Mouse (Mus musculus) lung, adult 2 months (tissue): ENCODE results near the gene Sept14. TPM values are rescaled to one million over a fixed set of nuclear protein-coding genes. Genes with fewer than 3 reads are reported as not detected.

Experiments used
- DNase-seq: peaks from one replicate; pipeline ENCODE4 v3.0.0; 2022
- H3K4me1 ChIP-seq: fragments of 200-500 bp; 2 replicates; pipeline ENCODE4 v1.6.1; 2011; ENCODE audit warnings: low read length; ENCODE audit not compliant: control insufficient read depth, insufficient read depth
- H3K4me3 ChIP-seq: fragments of 200-500 bp; replicated peaks from 2 replicates; pipeline ENCODE3; 2011; ENCODE audit warnings: low read depth, mild to moderate bottlenecking, control low read depth, low read length; ENCODE audit errors: extremely low read depth
- CTCF ChIP-seq: fragments of 200-500 bp; IDR thresholded peaks from 2 replicates; pipeline ENCODE4 v1.5.1; 2011; ENCODE audit warnings: mild to moderate bottlenecking, low read length, control low read depth; ENCODE audit not compliant: insufficient read depth
- POLR2A ChIP-seq: fragments of 200-500 bp; IDR thresholded peaks from 2 replicates; pipeline ENCODE4 v1.6.1; 2011; ENCODE audit warnings: low read depth, mild to moderate bottlenecking, control low read depth, low read length, borderline replicate concordance; ENCODE audit errors: extremely low read depth
- WGBS: fragments of 180-500 bp; shearing (Covaris S2); methylation state at CpG from one replicate; pipeline ENCODE4 v1.1.7; 2018; 5-methylcytosine and 5-hydroxymethylcytosine counted together
- polyA plus RNA-seq: library from polyadenylated mRNA; depleted of rRNA; stranded (reverse); fragments of >200 nt; gene quantifications from 2 replicates; pipeline ENCODE4 v1.2.3, GENCODE M21; 2012; rRNA removed

Sept14 gene
- polyA plus RNA-seq, 1 experiment: not detected

DNA sequence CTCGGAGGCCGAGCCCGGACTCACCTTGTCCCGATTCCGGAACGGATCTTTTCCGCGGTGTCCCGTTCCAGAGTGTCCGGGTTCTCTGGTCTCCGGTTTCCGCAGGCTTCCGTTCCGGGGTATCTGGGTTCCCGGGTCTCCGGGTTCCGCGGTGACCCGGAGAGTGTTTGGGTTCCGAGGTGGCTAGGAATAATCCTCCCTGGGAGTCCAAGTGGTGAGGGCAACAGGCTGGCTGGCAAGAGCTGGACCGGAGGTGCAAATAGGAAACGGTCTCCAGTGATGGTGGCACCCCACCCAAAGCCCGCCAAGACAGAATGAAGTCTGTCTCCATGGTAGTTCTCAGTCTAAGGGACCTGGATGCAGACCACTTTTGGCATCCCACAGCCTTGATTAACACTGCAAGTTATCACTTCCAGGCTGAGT, 38.3 kb downstream of the Sept14 start, which contains the start of gene Zfp11:
Gene Zfp11 (minus strand): TSS at position 64 of the 423 bp plus-strand sequence.
- TF ChIP-seq POLR2A (peak; percentile 87; the same call in 1 of the 2 replicates), CTCF (no peak)
- 2% methylated on average over 23 of the region's 23 CpGs for WGBS

DNA sequence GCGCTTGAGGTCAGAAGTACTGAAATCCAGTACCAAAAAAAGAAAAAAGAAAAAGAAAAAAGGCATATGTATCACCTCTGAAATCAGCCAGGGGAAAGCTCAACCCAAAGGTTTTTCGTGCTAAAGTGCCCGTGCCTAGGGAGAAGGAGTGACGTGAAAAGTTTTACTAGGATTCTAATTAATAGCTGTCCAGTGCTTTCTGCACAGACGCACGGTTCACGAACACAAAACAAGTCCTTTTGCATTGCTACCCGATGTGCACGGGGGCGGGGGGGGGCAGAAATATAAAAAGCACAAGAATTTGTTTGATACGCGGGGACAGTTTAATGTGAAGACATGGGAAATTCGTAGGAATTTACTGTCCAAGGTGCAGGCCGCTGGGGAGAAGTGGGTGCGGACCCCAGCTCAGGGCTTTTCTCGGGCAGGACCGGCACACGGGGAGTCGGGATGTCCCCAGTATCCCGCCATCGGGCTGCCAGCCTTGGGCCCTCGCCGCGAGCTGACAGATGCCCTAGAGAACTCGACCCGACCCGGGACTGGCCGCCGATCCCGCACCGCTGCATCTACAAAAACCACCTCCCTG, 38.8 kb downstream of the Sept14 start:
- TF ChIP-seq POLR2A (no peak), CTCF (no peak)
- H3K4me1 ChIP-seq: 0 out of 2 replicates have a peak, but pooled peaks cover 3% of the 10 kb centered on the region
- under 1% methylated on average over 31 of the region's 31 CpGs for WGBS
- peak overlapping the region; percentile 96 for H3K4me3 ChIP-seq
- DNase-seq: no peak

More for the DNA sequence above, 38.3 kb downstream of the Sept14 start, which contains the start of gene Zfp11:
- H3K4me3 ChIP-seq: peak within 1 kb of the TSS; percentile 96
- H3K4me1 ChIP-seq: 0 out of 2 replicates have a peak, but pooled peaks cover 3% of the 10 kb centered on the region
- peak; percentile 77 for DNase-seq

DNA sequence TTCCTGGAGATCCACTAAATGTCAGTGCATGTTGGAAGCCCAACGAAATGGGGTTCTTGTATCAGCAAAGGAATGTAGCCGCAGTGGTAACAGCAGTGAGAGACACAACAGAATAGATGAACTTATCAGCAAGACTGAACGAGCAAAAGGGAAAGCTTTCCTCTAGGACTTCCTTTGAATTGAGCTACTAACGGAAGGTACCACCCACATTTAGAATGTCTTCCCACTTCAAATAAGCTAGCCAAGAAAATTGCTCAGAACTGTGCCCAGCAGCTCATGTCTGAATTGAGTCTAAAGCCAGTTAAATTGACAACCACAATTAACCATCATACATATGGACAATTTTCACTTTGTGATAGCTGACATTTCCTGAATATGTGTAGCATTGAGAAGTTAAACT, 40.5 kb downstream of the Sept14 start:
- TF ChIP-seq CTCF (no peak), POLR2A (no peak)
- no peak for DNase-seq
- WGBS: 73% methylated on average over 4 of the region's 4 CpGs
- H3K4me1 ChIP-seq: 0 out of 2 replicates have a peak, but pooled peaks cover 3% of the 10 kb centered on the region
- no peak overlapping the region for H3K4me3 ChIP-seq

DNA sequence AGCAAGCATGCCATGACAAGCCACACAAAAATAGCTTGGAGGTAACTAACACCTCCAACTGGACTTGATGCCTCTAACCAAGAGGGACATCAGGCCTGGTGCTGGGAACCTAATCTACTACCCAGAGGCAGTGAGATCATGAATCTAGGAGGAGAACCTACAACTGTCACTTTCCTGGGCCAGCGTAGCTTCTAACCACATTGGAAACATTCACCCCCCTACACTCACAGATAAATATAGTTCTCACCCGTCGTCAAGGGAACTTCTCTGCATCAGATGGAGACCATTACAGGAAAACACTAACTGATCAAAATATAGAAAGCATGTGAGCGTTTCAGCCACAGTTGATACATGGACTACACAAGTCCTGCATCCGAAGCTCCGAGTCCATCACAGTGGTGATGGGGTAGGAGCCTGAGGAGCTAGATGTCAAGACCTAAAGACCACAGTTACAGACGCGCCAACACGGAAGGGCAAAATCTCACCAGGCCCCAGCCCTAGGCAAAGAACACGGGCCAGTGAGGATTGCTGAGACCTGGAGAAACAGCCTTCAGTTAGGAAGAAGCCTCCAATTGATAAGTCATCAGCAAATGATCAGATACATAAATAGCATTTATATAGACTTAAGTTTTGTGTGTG, 41.9 kb downstream of the Sept14 start:
- TF ChIP-seq CTCF (no peak), POLR2A (no peak)
- H3K4me3 ChIP-seq: no peak overlapping the region
- 90% methylated on average over 10 of the region's 10 CpGs for WGBS

DNA sequence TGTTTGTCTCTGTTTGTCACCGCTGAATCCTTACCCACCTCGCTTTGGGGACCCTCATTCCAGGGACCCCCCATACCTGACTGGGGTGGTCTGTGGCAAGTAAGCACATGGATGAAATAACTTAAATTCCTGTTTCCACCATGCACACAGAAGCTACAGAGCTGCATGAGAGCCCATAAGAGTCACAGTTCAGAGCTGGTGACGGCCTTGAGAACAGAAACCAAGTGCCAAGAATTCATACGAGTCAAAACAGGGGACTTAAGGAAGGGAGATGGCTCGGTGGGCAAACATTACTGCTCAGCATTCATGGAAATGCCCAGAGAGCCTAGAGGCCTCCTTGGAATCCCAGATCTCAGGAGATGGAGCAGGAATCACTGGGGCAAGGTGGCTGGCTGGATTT, 44.2 kb downstream of the Sept14 start:
- 78% methylated on average over 5 of the region's 5 CpGs for WGBS

More for the DNA sequence above, 41.9 kb downstream of the Sept14 start:
- 0 out of 2 replicates have a peak, but pooled peaks cover 3% of the 10 kb centered on the region for H3K4me1 ChIP-seq
- DNase-seq: no peak

DNA sequence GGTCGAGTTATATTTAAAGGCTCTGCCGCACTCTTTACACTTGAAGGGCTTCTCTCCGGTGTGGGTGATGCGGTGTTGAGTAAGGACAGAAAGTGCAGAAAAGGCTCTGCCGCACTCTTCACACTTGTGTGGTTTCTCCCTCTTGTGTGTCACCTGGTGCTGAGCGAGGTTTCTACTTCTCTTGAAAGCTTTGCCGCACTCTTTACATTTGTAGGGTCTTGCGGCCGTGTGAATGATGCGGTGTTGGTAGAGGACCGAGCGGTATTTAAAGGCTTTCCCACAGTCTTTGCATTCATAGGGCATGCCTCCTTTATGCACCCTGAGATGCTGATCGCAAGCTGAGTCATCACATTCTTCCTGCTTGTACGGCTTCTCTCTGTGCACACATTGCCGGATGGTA, 50.4 kb downstream of the Sept14 start:
- no peaks in the 10 kb centered on the region for H3K4me1 ChIP-seq
- no peak for DNase-seq
- no peak overlapping the region for H3K4me3 ChIP-seq
- WGBS: 91% methylated on average over 15 of the region's 15 CpGs
- TF ChIP-seq CTCF (no peak), POLR2A (no peak)

More for the DNA sequence above, 44.2 kb downstream of the Sept14 start:
- Histone ChIP-seq H3K4me1 (no peaks in the 10 kb centered on the region), H3K4me3 (no peak overlapping the region)
- DNase-seq: no peak
- TF ChIP-seq CTCF: no peak
- no peak for TF ChIP-seq POLR2A

DNA sequence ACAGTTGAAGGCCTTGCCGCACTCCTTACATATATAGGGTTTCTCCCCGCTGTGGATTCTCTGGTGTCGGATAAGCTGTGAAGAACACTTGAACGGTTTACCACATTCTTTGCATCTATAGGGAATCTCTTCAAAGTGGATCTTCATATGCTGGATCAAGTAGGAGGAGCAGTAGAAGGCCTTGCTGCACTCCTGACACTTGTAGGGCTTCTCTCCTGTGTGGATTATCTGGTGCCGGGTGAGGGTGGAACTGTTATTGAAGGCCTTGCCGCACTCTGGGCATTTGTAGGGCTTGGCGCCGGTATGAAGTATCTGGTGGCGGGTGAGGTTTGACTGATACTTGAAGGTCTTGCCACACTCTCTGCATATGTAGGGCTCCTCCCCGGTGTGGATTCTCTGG, 51.3 kb downstream of the Sept14 start:
- DNase-seq: no peak
- no peak overlapping the region for H3K4me3 ChIP-seq
- TF ChIP-seq POLR2A (no peak), CTCF (no peak)
- no peaks in the 10 kb centered on the region for H3K4me1 ChIP-seq
- WGBS: 97% methylated on average over 10 of the region's 10 CpGs

DNA sequence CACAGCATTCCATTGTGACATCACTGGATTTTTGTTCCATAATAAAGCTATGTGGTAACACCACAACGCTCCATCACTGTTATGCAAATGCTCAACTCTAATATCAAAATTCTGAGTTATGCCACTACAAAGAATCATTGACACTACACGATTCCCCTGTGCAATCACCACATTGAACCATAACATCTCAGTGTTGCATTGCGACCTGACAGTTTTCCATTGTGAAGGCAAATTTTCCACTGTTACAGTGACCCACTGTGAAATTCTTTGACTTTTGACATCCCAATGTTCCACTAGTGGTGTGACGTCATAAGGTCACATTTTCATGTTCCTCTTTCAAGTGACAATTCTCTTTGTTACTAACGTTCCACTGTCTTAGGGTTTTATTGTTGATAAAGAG, 57.5 kb downstream of the Sept14 start:
- 91% methylated on average over 5 of the region's 5 CpGs for WGBS
- Histone ChIP-seq H3K4me3 (no peak overlapping the region), H3K4me1 (no peaks in the 10 kb centered on the region)
- TF ChIP-seq CTCF (no peak), POLR2A (no peak)
- DNase-seq: no peak

Other genes with a start within 250 kb of the Sept14 start
- gene Sfswap, start 207.3 kb downstream of the Sept14 start, polyA plus RNA-seq: 74.8 and 83.4 TPM in 2 replicates
- 2.6 and 3.4 TPM in 2 replicates for gene Mmp17, start 124.3 kb downstream of the Sept14 start, polyA plus RNA-seq
- gene Zfp11, start 38.4 kb downstream of the Sept14 start, polyA plus RNA-seq: 1.6 and 2.1 TPM in 2 replicates
- gene Mrps17, start 7.0 kb upstream of the Sept14 start, polyA plus RNA-seq: 57.2 and 61.3 TPM in 2 replicates
- gene Nipsnap2, start 16.6 kb upstream of the Sept14 start, polyA plus RNA-seq: 37.6 and 51.5 TPM in 2 replicates
- gene Psph, start 78.9 kb upstream of the Sept14 start, polyA plus RNA-seq: 12.9 and 13.5 TPM in 2 replicates
- 14.3 and 17.3 TPM in 2 replicates for gene Sumf2, start 138.5 kb upstream of the Sept14 start, polyA plus RNA-seq
- gene Chchd2, start 179.0 kb upstream of the Sept14 start, polyA plus RNA-seq: 686 and 760 TPM in 2 replicates
- 0.95 and 1.3 TPM in 2 replicates for gene Zbed5, start 187.2 kb upstream of the Sept14 start, polyA plus RNA-seq
- 2.4 and 6.9 TPM in 2 replicates for gene Phkg1, start 190.0 kb upstream of the Sept14 start, polyA plus RNA-seq
- 6.4 and 10.4 TPM in 2 replicates for gene Nupr1l, start 200.0 kb upstream of the Sept14 start, polyA plus RNA-seq
- 9.7 and 19.5 TPM in 2 replicates for gene Vkorc1l1, start 233.5 kb upstream of the Sept14 start, polyA plus RNA-seq